Comparison of ENCODE assay signal across 8 mouse cellular contexts in the genomic region with DNA sequence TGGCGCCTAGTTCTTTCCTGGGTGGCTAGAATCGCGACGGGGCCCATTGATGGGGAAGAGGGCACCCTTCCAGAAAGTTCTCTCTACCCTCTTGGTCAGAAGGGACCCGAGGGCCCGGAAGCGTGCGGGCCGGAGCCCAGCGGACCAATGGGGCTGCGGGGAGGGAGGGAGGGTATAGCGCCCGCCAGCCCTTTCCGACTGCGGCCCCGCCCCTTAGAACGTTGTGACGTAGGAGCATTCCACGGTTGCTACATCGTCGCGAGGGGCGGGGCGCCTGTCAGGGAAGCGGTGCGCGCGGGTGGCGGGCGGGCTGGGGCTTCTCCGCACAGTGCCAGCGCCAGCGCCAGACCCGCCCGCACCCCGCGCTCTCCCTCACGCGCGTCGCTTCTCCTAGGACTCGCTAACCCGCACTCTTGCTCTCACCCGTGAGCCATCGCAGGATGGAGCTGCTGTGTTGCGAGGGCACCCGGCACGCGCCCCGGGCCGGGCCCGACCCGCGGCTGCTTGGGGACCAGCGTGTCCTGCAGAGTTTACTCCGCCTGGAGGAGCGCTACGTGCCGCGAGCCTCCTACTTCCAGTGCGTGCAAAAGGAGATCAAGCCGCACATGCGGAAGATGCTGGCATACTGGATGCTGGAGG. TPM values are rescaled to one million over a fixed set of nuclear protein-coding genes. Genes with fewer than 3 reads are reported as not detected.
DNase-seq lines count a peak whose midpoint lies in the region; ATAC-seq lines count a peak whose summit lies in the region.

No protein-coding gene starts in this region.

- peak; percentile 76 for ATAC-seq in inflammation-experienced regulatory T-cells, adult 6 months
- peak; percentile 54 for ATAC-seq in megakaryocyte-erythroid progenitor cell, adult 5-6 weeks (replicated peaks; ENCODE audit: low FRiP score, low TSS enrichment, poor library complexity, severe bottlenecking)

- intact Hi-C loops in gastrocnemius, postnatal 14 days (cut with DNase I; ENCODE audit: low total_unique reads), result no loop called here
- intact Hi-C loops in left cerebral cortex, postnatal 10 days (cut with DNase I), result no loop called here

- DNase-seq in adrenal gland, adult (ENCODE audit: inconsistent age in 2 of 2, low spot score in 1 of 2), result peak; percentile 96 to 98
- DNase-seq in embryo, embryonic 10.5 days (ENCODE audit: low spot score), result peak; percentile 98
- peak; percentile 96 for DNase-seq in gastrocnemius, postnatal 14 days
- peak; percentile 84 to 98 for DNase-seq in left cerebral cortex, postnatal 10 days (ENCODE audit: extremely low spot score in 1 of 2, low spot score in 2 of 2)
- peak; percentile 90 for DNase-seq in right cerebral cortex, postnatal 25 days
- DNase-seq in urinary bladder, postnatal 4 days (ENCODE audit: low spot score in 2 of 2), result peak; percentile 92 to 98

RNA-seq across cellular contexts. Expression of a gene that starts 18.0 kb away (rescaled TPM):
- total RNA-seq in gastrocnemius, postnatal 14 days (2021), result 10 to 100 TPM; 12.3 to 14.8 TPM
- 10 to 100 TPM in 2 of 3 experiments, 1 to 10 TPM in 1; 9.1 to 12.3 (median 11.6) TPM for polyA plus RNA-seq in inflammation-experienced regulatory T-cells, adult 6 months (2017; shearing (Covaris generic))
- total RNA-seq in left cerebral cortex, postnatal 10 days (2021), result 10 to 100 TPM; 25.2 to 25.3 TPM
- 34.0 and 34.7 TPM in 2 replicates for total RNA-seq in megakaryocyte-erythroid progenitor cell, adult 5-6 weeks (2014; fragmentation: Nextera tagmentation)
- 21.9 and 24.9 TPM in 2 replicates for total RNA-seq in megakaryocyte-erythroid progenitor cell, adult 5-6 weeks (2017)

RNA-seq across cellular contexts. Expression of a gene that starts 18.0 kb away (rescaled TPM):
- 10 to 100 TPM; 10.3 to 12.6 TPM for total RNA-seq in gastrocnemius, postnatal 14 days (2021)
- polyA plus RNA-seq in inflammation-experienced regulatory T-cells, adult 6 months (2017; shearing (Covaris generic)), result 10 to 100 TPM; 27.6 to 32.3 (median 28.1) TPM
- 10 to 100 TPM; 21.4 to 23.5 TPM for total RNA-seq in left cerebral cortex, postnatal 10 days (2021)
- 31.7 and 66.0 TPM in 2 replicates for total RNA-seq in megakaryocyte-erythroid progenitor cell, adult 5-6 weeks (2014; fragmentation: Nextera tagmentation)
- total RNA-seq in megakaryocyte-erythroid progenitor cell, adult 5-6 weeks (2017), result 28.2 and 40.4 TPM in 2 replicates

RNA-seq across cellular contexts. Expression of a gene that starts 18.1 kb away (rescaled TPM):
- 1 to 10 TPM; 1.2 to 1.9 TPM for total RNA-seq in gastrocnemius, postnatal 14 days (2021)
- polyA plus RNA-seq in inflammation-experienced regulatory T-cells, adult 6 months (2017; shearing (Covaris generic)), result under 1 TPM in 2 of 3 experiments, not detected in 1; 0.68 to 0.79 TPM
- total RNA-seq in left cerebral cortex, postnatal 10 days (2021), result 1 to 10 TPM; 6.2 to 6.4 TPM
- total RNA-seq in megakaryocyte-erythroid progenitor cell, adult 5-6 weeks (2014; fragmentation: Nextera tagmentation), result 7.8 and 8.0 TPM in 2 replicates
- total RNA-seq in megakaryocyte-erythroid progenitor cell, adult 5-6 weeks (2017), result 2.2 and 6.2 TPM in 2 replicates

RNA-seq across cellular contexts. Expression of a gene that starts 37.2 kb away (rescaled TPM):
- 1 to 10 TPM; 3.2 to 4.3 TPM for total RNA-seq in gastrocnemius, postnatal 14 days (2021)
- polyA plus RNA-seq in inflammation-experienced regulatory T-cells, adult 6 months (2017; shearing (Covaris generic)), result under 1 TPM; 0.58 to 0.97 (median 0.70) TPM
- 10 to 100 TPM; 14.8 to 15.1 TPM for total RNA-seq in left cerebral cortex, postnatal 10 days (2021)
- 13.9 and 21.0 TPM in 2 replicates for total RNA-seq in megakaryocyte-erythroid progenitor cell, adult 5-6 weeks (2014; fragmentation: Nextera tagmentation)
- total RNA-seq in megakaryocyte-erythroid progenitor cell, adult 5-6 weeks (2017), result 7.8 and 13.2 TPM in 2 replicates

Comparison
In these comparisons a context has a peak if more than half of its experiments do, and no peak if none do; other contexts are left out.
1. Peak in every context shown above with its lines: DNase-seq and ATAC-seq.